Mouse (Mus musculus): ENCODE results near the gene Mecp2. TPM values are rescaled to one million over a fixed set of nuclear protein-coding genes. Genes with fewer than 3 reads are reported as not detected.

Mecp2 gene
- polyA plus RNA-seq, 1 experiment from 2014 or later, result 11.6 TPM

- Histone ChIP-seq H3K27ac (ENCODE audit: low read length) (no peak overlapping the region), H3K4me3 (ENCODE audit: low read length) (no peak overlapping the region), H3K4me2 (ENCODE audit: low read depth, low read length) (no peak overlapping the region), H3K4me1 (replicated peaks; ENCODE audit: control insufficient read depth, insufficient read depth, low read length) (no peaks in the 10 kb centered on the region), H3K9me3 (ENCODE audit: control insufficient read depth, low read length) (no peaks in the 10 kb centered on the region), H3K36me3 (ENCODE audit: control insufficient read depth, insufficient read depth, low read length) (no peaks in the 10 kb centered on the region), H3K27me3 (ENCODE audit: control insufficient read depth, insufficient read depth, low read depth, low read length) (no peaks in the 10 kb centered on the region; the same call in 1 of the 2 replicates), H3K9ac (ENCODE audit: low read length) (no peak overlapping the region)
- ATAC-seq (ENCODE audit: low read depth), result no peak
- 48% methylated on average over 4 of the region's 4 CpGs for WGBS
These were observed 31.5 kb downstream of the Mecp2 start for GRCm38 (mm10) chrX:74103457-74104188.

- Histone ChIP-seq H3K36me3 (ENCODE audit: control insufficient read depth, insufficient read depth, low read length) (no peaks in the 10 kb centered on the region), H3K4me2 (ENCODE audit: low read depth, low read length) (no peak overlapping the region), H3K27me3 (ENCODE audit: control insufficient read depth, insufficient read depth, low read depth, low read length) (no peaks in the 10 kb centered on the region), H3K9ac (ENCODE audit: low read length) (no peak overlapping the region), H3K4me3 (ENCODE audit: low read length) (no peak overlapping the region), H3K9me3 (ENCODE audit: control insufficient read depth, low read length) (no peaks in the 10 kb centered on the region), H3K27ac (ENCODE audit: low read length) (no peak overlapping the region), H3K4me1 (replicated peaks; ENCODE audit: control insufficient read depth, insufficient read depth, low read length) (no peaks in the 10 kb centered on the region)
- no peak for ATAC-seq (ENCODE audit: low read depth)
- WGBS, result 50% methylated on average over 1 of the region's 1 CpGs
These were observed 40.0 kb downstream of the Mecp2 start for GRCm38 (mm10) chrX:74095130-74095529.

- no peaks in the 10 kb centered on the region for H3K27me3 ChIP-seq (ENCODE audit: control insufficient read depth, insufficient read depth, low read depth, low read length)
- peak overlapping the region; percentile 47 for H3K4me2 ChIP-seq (ENCODE audit: low read depth, low read length)
- H3K9me3 ChIP-seq (ENCODE audit: control insufficient read depth, low read length), result no peaks in the 10 kb centered on the region
- peak overlapping the region; percentile 65 for H3K4me3 ChIP-seq (ENCODE audit: low read length)
- H3K9ac ChIP-seq (ENCODE audit: low read length), result peak overlapping the region; percentile 80
- H3K36me3 ChIP-seq (ENCODE audit: control insufficient read depth, insufficient read depth, low read length), result no peaks in the 10 kb centered on the region
- H3K27ac ChIP-seq (ENCODE audit: low read length), result peak overlapping the region; percentile 92
- H3K4me1 ChIP-seq (replicated peaks; ENCODE audit: control insufficient read depth, insufficient read depth, low read length), result no peaks in the 10 kb centered on the region; the same call in 1 of the 2 replicates
- peak; percentile 99 for ATAC-seq (ENCODE audit: low read depth)
- 9% methylated on average over 24 of the region's 27 CpGs for WGBS
These were observed 49.5 kb downstream of the Mecp2 start for GRCm38 (mm10) chrX:74085601-74086038.

GRCm38 (mm10) chrX:74084946-74085498 is 50.1 kb downstream of the Mecp2 start:
- peak overlapping the region; percentile 65 for H3K4me3 ChIP-seq (ENCODE audit: low read length)
- peak overlapping the region; percentile 92 for H3K27ac ChIP-seq (ENCODE audit: low read length)
- no peaks in the 10 kb centered on the region; the same call in 1 of the 2 replicates for H3K4me1 ChIP-seq (replicated peaks; ENCODE audit: control insufficient read depth, insufficient read depth, low read length)
- H3K9me3 ChIP-seq (ENCODE audit: control insufficient read depth, low read length), result no peaks in the 10 kb centered on the region
- peak; percentile 85 for ATAC-seq (ENCODE audit: low read depth)
- WGBS, result 19% methylated on average over 9 of the region's 56 CpGs
- H3K36me3 ChIP-seq (ENCODE audit: control insufficient read depth, insufficient read depth, low read length), result no peaks in the 10 kb centered on the region
- H3K27me3 ChIP-seq (ENCODE audit: control insufficient read depth, insufficient read depth, low read depth, low read length), result no peaks in the 10 kb centered on the region
- peak overlapping the region; percentile 80 for H3K9ac ChIP-seq (ENCODE audit: low read length)
- H3K4me2 ChIP-seq (ENCODE audit: low read depth, low read length), result peak overlapping the region; percentile 71

GRCm38 (mm10) chrX:74084276-74084837 is 50.8 kb downstream of the Mecp2 start:
- ATAC-seq (ENCODE audit: low read depth), result no peak
- peak overlapping the region; percentile 65 for H3K4me3 ChIP-seq (ENCODE audit: low read length)
- H3K27ac ChIP-seq (ENCODE audit: low read length), result peak overlapping the region; percentile 92
- WGBS, result 9% methylated on average over 16 of the region's 17 CpGs
- no peaks in the 10 kb centered on the region; the same call in 1 of the 2 replicates for H3K4me1 ChIP-seq (replicated peaks; ENCODE audit: control insufficient read depth, insufficient read depth, low read length)
- no peaks in the 10 kb centered on the region for H3K36me3 ChIP-seq (ENCODE audit: control insufficient read depth, insufficient read depth, low read length)
- peak overlapping the region; percentile 80 for H3K9ac ChIP-seq (ENCODE audit: low read length)
- peak overlapping the region; percentile 71 for H3K4me2 ChIP-seq (ENCODE audit: low read depth, low read length)
- H3K27me3 ChIP-seq (ENCODE audit: control insufficient read depth, insufficient read depth, low read depth, low read length), result no peaks in the 10 kb centered on the region
- no peaks in the 10 kb centered on the region for H3K9me3 ChIP-seq (ENCODE audit: control insufficient read depth, low read length)

GRCm38 (mm10) chrX:74070794-74071193 is 64.4 kb downstream of the Mecp2 start:
- H3K27me3 ChIP-seq (ENCODE audit: control insufficient read depth, insufficient read depth, low read depth, low read length), result no peaks in the 10 kb centered on the region
- H3K9ac ChIP-seq (ENCODE audit: low read length), result no peak overlapping the region
- no peak overlapping the region for H3K4me3 ChIP-seq (ENCODE audit: low read length)
- H3K36me3 ChIP-seq (ENCODE audit: control insufficient read depth, insufficient read depth, low read length), result no peaks in the 10 kb centered on the region
- no peaks in the 10 kb centered on the region for H3K4me1 ChIP-seq (replicated peaks; ENCODE audit: control insufficient read depth, insufficient read depth, low read length)
- no peak for ATAC-seq (ENCODE audit: low read depth)
- no peak overlapping the region for H3K27ac ChIP-seq (ENCODE audit: low read length)
- H3K4me2 ChIP-seq (ENCODE audit: low read depth, low read length), result no peak overlapping the region
- H3K9me3 ChIP-seq (ENCODE audit: control insufficient read depth, low read length), result no peaks in the 10 kb centered on the region

- ATAC-seq (ENCODE audit: low read depth), result no peak
- 75% methylated on average over 9 of the region's 9 CpGs for WGBS
- Histone ChIP-seq H3K4me1 (replicated peaks; ENCODE audit: control insufficient read depth, insufficient read depth, low read length) (no peaks in the 10 kb centered on the region), H3K9ac (ENCODE audit: low read length) (no peak overlapping the region), H3K27ac (ENCODE audit: low read length) (no peak overlapping the region), H3K9me3 (ENCODE audit: control insufficient read depth, low read length) (no peaks in the 10 kb centered on the region), H3K27me3 (ENCODE audit: control insufficient read depth, insufficient read depth, low read depth, low read length) (no peaks in the 10 kb centered on the region), H3K4me2 (ENCODE audit: low read depth, low read length) (no peak overlapping the region), H3K4me3 (ENCODE audit: low read length) (no peak overlapping the region), H3K36me3 (ENCODE audit: control insufficient read depth, insufficient read depth, low read length) (no peaks in the 10 kb centered on the region)
These were observed 67.3 kb downstream of the Mecp2 start for GRCm38 (mm10) chrX:74067891-74068290.

- Histone ChIP-seq H3K27ac (ENCODE audit: low read length) (no peak overlapping the region), H3K4me1 (replicated peaks; ENCODE audit: control insufficient read depth, insufficient read depth, low read length) (no peaks in the 10 kb centered on the region), H3K27me3 (ENCODE audit: control insufficient read depth, insufficient read depth, low read depth, low read length) (no peaks in the 10 kb centered on the region), H3K4me3 (ENCODE audit: low read length) (no peak overlapping the region), H3K9me3 (ENCODE audit: control insufficient read depth, low read length) (no peaks in the 10 kb centered on the region), H3K4me2 (ENCODE audit: low read depth, low read length) (no peak overlapping the region), H3K9ac (ENCODE audit: low read length) (no peak overlapping the region), H3K36me3 (ENCODE audit: control insufficient read depth, insufficient read depth, low read length) (no peaks in the 10 kb centered on the region)
- WGBS, result 52% methylated on average over 1 of the region's 1 CpGs
- ATAC-seq (ENCODE audit: low read depth), result no peak
These were observed 90.1 kb downstream of the Mecp2 start for GRCm38 (mm10) chrX:74045107-74045506.

GRCm38 (mm10) chrX:74037702-74038375 is 97.3 kb downstream of the Mecp2 start:
- Histone ChIP-seq H3K4me2 (ENCODE audit: low read depth, low read length) (no peak overlapping the region), H3K9me3 (ENCODE audit: control insufficient read depth, low read length) (no peaks in the 10 kb centered on the region), H3K9ac (ENCODE audit: low read length) (no peak overlapping the region), H3K4me1 (replicated peaks; ENCODE audit: control insufficient read depth, insufficient read depth, low read length) (no peaks in the 10 kb centered on the region), H3K27ac (ENCODE audit: low read length) (no peak overlapping the region), H3K4me3 (ENCODE audit: low read length) (no peak overlapping the region), H3K36me3 (ENCODE audit: control insufficient read depth, insufficient read depth, low read length) (peaks cover 6% of the 10 kb centered on the region; the same call in 1 of the 2 replicates), H3K27me3 (ENCODE audit: control insufficient read depth, insufficient read depth, low read depth, low read length) (no peaks in the 10 kb centered on the region)
- 73% methylated on average over 5 of the region's 5 CpGs for WGBS
- no peak for ATAC-seq (ENCODE audit: low read depth)
